Mouse (Mus musculus) adrenal gland, adult 10 weeks (tissue): ENCODE data around the gene Gm5773. TPM values are rescaled to one million over a fixed set of nuclear protein-coding genes. Genes with fewer than 3 reads are reported as not detected.

Experiments
- polyA plus RNA-seq: library from polyadenylated mRNA; stranded (reverse); fragments of 350-450 nt; fragmentation: Illumina TruSeq; extraction: RNeasy Lipid Tissue Mini Kit (QIAGEN cat#74804); gene quantifications from one replicate; pipeline ENCODE4 v1.2.3, GENCODE M21; 2014; ENCODE audit warnings: low read depth, low replicate concordance

The Gm5773 gene
- not detected for polyA plus RNA-seq

DNA sequence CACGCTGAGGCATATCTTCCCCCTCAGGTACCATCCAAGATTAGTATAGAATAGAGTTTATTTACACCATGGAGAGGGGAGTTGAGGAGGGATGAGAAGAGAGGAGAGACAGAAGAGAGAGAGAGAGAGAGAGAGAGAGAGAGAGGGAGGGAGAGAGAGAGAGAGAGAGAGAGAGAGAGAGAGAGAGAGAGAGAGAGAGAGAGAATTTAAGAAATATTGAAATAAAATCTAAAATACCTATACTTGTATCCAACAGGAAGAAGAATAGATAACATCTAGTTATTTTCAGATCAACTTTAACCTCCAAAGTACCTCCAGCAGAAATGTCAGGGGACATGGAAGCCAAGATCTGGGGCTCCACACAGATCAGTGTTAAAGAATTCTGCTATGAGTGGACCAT lies at the start of gene Gm5773:
Gene Gm5773, plus strand, starts transcription at position 301 of the 400 bp plus-strand sequence.

GRCm38 (mm10) chr3:93796098-93796497 lies 23.3 kb downstream of the Gm5773 start, which contains the start of gene Tdpoz4:
TSS of gene Tdpoz4 (plus strand) at chr3:93796398.

Other genes with a start within 250 kb of the Gm5773 start
- 90.7 TPM for gene S100a10, start 217.9 kb upstream of the Gm5773 start, polyA plus RNA-seq
- not detected for gene Tdpoz2, start 120.3 kb upstream of the Gm5773 start, polyA plus RNA-seq
- not detected for gene Tdpoz1, start 96.7 kb upstream of the Gm5773 start, polyA plus RNA-seq
- not detected for gene Gm37596, start 79.9 kb upstream of the Gm5773 start, polyA plus RNA-seq
- not detected for gene Tdpoz4, start 23.4 kb downstream of the Gm5773 start, polyA plus RNA-seq
- gene Tdpoz3, start 53.0 kb downstream of the Gm5773 start, polyA plus RNA-seq: not detected
- gene Gm9117, start 170.5 kb downstream of the Gm5773 start, polyA plus RNA-seq: not detected
- gene Tdpoz5, start 188.3 kb downstream of the Gm5773 start, polyA plus RNA-seq: not detected